Mouse (Mus musculus): Measurements from ENCODE around the gene Sh3glb2.

- no peak for TF ChIP-seq CTCF (IDR thresholded peaks at IDR 0.05; ENCODE audit: insufficient read depth, low read length)
- no peak for TF ChIP-seq POLR2A (IDR thresholded peaks at IDR 0.05; ENCODE audit: borderline replicate concordance, extremely low read depth, low read depth, low read length)
Observed at GRCm38 (mm10) chr2:30408452-30409100, 49.4 kb upstream of the Sh3glb2 start.
